Mouse (Mus musculus) gastrocnemius, postnatal 10 days (tissue): Measurements from ENCODE around the gene Gcn1l1. TPM values are rescaled to one million over a fixed set of nuclear protein-coding genes. Genes with fewer than 3 reads are reported as not detected.

Source experiments
- DNase-seq: peaks from one replicate; pipeline ENCODE4 v3.0.0; 2021; ENCODE audit warnings: mixed read lengths
- microRNA-seq, 2 experiments: library from miRNA; unstranded; fragments of <30 nt; microRNA quantifications; one replicate each; pipeline ENCODE4 v1.2.0; 2021
- total RNA-seq, 2 experiments: library from RNA; stranded (reverse); gene quantifications; 2 replicates each; pipeline ENCODE4 v1.2.3; 2021

The Gcn1l1 gene
- total RNA-seq, 2 experiments from 2014 or later, result 33.4 to 41.7 TPM

GRCm38 (mm10) chr5:115656677-115657076 lies 91.6 kb downstream of the Gcn1l1 start:
- no peak for DNase-seq

GRCm38 (mm10) chr5:115657234-115657633 lies 92.2 kb downstream of the Gcn1l1 start:
- DNase-seq, result no peak

GRCm38 (mm10) chr5:115658352-115658751 lies 93.3 kb downstream of the Gcn1l1 start:
- no peak for DNase-seq

GRCm38 (mm10) chr5:115662658-115663057 lies 97.6 kb downstream of the Gcn1l1 start:
- no peak for DNase-seq

- no peak for DNase-seq
Measured at GRCm38 (mm10) chr5:115666366-115667065, 101.5 kb downstream of the Gcn1l1 start.

- DNase-seq, result no peak
Measured at GRCm38 (mm10) chr5:115667210-115667609, 102.2 kb downstream of the Gcn1l1 start.

- DNase-seq, result no peak
Measured at GRCm38 (mm10) chr5:115667894-115668293, 102.8 kb downstream of the Gcn1l1 start.

GRCm38 (mm10) chr5:115668986-115669385 lies 103.9 kb downstream of the Gcn1l1 start:
- no peak for DNase-seq

GRCm38 (mm10) chr5:115669974-115670373 lies 104.9 kb downstream of the Gcn1l1 start:
- no peak for DNase-seq

- DNase-seq, result no peak
Measured at GRCm38 (mm10) chr5:115670406-115670805, 105.4 kb downstream of the Gcn1l1 start.

GRCm38 (mm10) chr5:115671846-115672245 lies 106.8 kb downstream of the Gcn1l1 start:
- DNase-seq, result no peak

Small RNA genes within 50 kb of the gene (microRNA-seq; reads per million reads assigned to microRNA genes)
- gene Mir7029, result 0 to 0.32 reads per million in 2 experiments
- gene Mir7030, result 0 to 0.32 reads per million in 2 experiments

Other genes with a start within 250 kb of the Gcn1l1 start
- gene Srsf9, start 238.1 kb upstream of the Gcn1l1 start, total RNA-seq, result 10 to 100 TPM; 21.3 to 24.1 TPM
- 10 to 100 TPM; 19.7 to 21.2 TPM for gene Gatc, start 224.1 kb upstream of the Gcn1l1 start, total RNA-seq
- 10 to 100 TPM; 15.8 to 15.9 TPM for gene Triap1, start 224.0 kb upstream of the Gcn1l1 start, total RNA-seq
- gene Cox6a1, start 216.3 kb upstream of the Gcn1l1 start, total RNA-seq, result 100 to 1,000 TPM; 164 to 166 TPM
- 1 to 10 TPM; 2.6 to 6.1 TPM for gene Msi1, start 135.7 kb upstream of the Gcn1l1 start, total RNA-seq
- not detected for gene Pla2g1b, start 99.0 kb upstream of the Gcn1l1 start, total RNA-seq
- 10 to 100 TPM; 12.7 to 16.6 TPM for gene Sirt4, start 80.5 kb upstream of the Gcn1l1 start, total RNA-seq
- gene Pxn, start 58.6 kb upstream of the Gcn1l1 start, total RNA-seq, result 100 to 1,000 TPM; 107 to 130 TPM
- gene Rplp0, start 5.8 kb upstream of the Gcn1l1 start, total RNA-seq, result 100 to 1,000 TPM; 938 to 959 TPM
- 10 to 100 TPM; 33.3 to 39.8 TPM for gene Rab35, start 66.7 kb downstream of the Gcn1l1 start, total RNA-seq
- gene Bicdl1, start 166.4 kb downstream of the Gcn1l1 start, total RNA-seq, result 1 to 10 TPM; 3.9 to 4.0 TPM